Mouse (Mus musculus) adrenal gland, postnatal 10 days (tissue): ENCODE results near the gene Ispd. TPM values are rescaled to one million over a fixed set of nuclear protein-coding genes. Genes with fewer than 3 reads are reported as not detected.

Source experiments
- DNase-seq: peaks from one replicate; pipeline ENCODE4 v3.0.0; 2021; ENCODE audit warnings: mixed read lengths
- total RNA-seq, 2 experiments: library from RNA; stranded (reverse); gene quantifications; 2 replicates each; pipeline ENCODE4 v1.2.3; 2021

The Ispd gene
- total RNA-seq, 2 experiments from 2014 or later = 7.4 to 8.6 TPM

- DNase-seq = no peak
Observed at GRCm38 (mm10) chr12:36468325-36469044, 87.2 kb downstream of the Ispd start.

- no peak for DNase-seq
Observed at GRCm38 (mm10) chr12:36471411-36471810, 90.2 kb downstream of the Ispd start.

GRCm38 (mm10) chr12:36474171-36474570, 92.9 kb downstream of the Ispd start:
- DNase-seq = peak; percentile 38

- DNase-seq = no peak
Observed at GRCm38 (mm10) chr12:36475269-36475668, 94.0 kb downstream of the Ispd start.

- DNase-seq = peak; percentile 29
Observed at GRCm38 (mm10) chr12:36476476-36476875, 95.2 kb downstream of the Ispd start.

- no peak for DNase-seq
Observed at GRCm38 (mm10) chr12:36477501-36477900, 96.3 kb downstream of the Ispd start.

GRCm38 (mm10) chr12:36477926-36478325, 96.7 kb downstream of the Ispd start:
- DNase-seq = no peak

GRCm38 (mm10) chr12:36481742-36482141, 100.5 kb downstream of the Ispd start:
- no peak for DNase-seq

- DNase-seq = no peak
Observed at GRCm38 (mm10) chr12:36483346-36483745, 102.1 kb downstream of the Ispd start.

- DNase-seq = no peak
Observed at GRCm38 (mm10) chr12:36497565-36497964, 116.3 kb downstream of the Ispd start.

- DNase-seq = no peak
Observed at GRCm38 (mm10) chr12:36507111-36507903, 126.1 kb downstream of the Ispd start.

- no peak for DNase-seq
Observed at GRCm38 (mm10) chr12:36509954-36510642, 128.8 kb downstream of the Ispd start.

- no peak for DNase-seq
Observed at GRCm38 (mm10) chr12:36521774-36522173, 140.5 kb downstream of the Ispd start.

- no peak for DNase-seq
Observed at GRCm38 (mm10) chr12:36523515-36523914, 142.3 kb downstream of the Ispd start.

GRCm38 (mm10) chr12:36530920-36531319, 149.7 kb downstream of the Ispd start:
- no peak for DNase-seq

- DNase-seq = no peak
Observed at GRCm38 (mm10) chr12:36531421-36532072, 150.3 kb downstream of the Ispd start.

GRCm38 (mm10) chr12:36532525-36532924, 151.3 kb downstream of the Ispd start:
- no peak for DNase-seq

GRCm38 (mm10) chr12:36533160-36533900, 152.1 kb downstream of the Ispd start:
- DNase-seq = no peak

GRCm38 (mm10) chr12:36534589-36534988, 153.3 kb downstream of the Ispd start:
- no peak for DNase-seq

- DNase-seq = no peak
Observed at GRCm38 (mm10) chr12:36545318-36545717, 164.1 kb downstream of the Ispd start.

- DNase-seq = no peak
Observed at GRCm38 (mm10) chr12:36549474-36549873, 168.2 kb downstream of the Ispd start.

- DNase-seq = no peak
Observed at GRCm38 (mm10) chr12:36554697-36555096, 173.4 kb downstream of the Ispd start.
